Comparison of ENCODE assay signal across 11 mouse cellular contexts in the genomic region with DNA sequence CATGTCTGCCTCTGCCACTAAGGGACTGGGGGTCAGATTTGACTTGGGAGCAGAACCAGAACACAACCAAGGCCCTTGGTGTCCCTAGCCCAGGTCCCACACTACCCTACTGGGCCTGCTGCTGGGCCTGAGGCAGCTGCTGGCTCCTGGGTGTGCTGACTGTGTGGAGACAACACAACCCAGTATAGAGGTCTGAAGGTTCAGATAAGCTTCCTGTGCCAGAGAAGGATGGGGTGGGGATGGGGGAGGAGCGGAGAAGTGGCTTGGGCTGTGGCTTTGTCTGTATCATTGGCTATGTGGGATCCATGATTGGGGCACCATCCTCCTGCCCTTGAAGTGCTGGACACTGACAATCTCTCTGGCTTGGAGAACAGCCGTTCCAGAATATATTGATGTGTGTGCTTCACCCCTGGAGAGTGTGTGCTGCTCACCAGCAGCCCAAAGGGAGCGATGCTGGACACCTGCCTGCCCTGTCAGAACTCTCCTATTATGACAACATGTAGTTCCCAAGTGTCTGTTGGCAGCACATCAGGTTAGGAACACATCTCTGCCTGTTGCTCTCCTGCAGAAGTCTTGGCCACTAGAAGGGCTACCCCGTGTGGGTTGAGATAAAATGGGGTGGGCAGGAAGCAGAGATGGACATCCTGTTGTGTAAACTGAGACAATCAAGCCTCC. TPM values are rescaled to one million over a fixed set of nuclear protein-coding genes. Genes with fewer than 3 reads are reported as not detected.
DNase-seq lines count a peak whose midpoint lies in the region; ATAC-seq lines count a peak whose summit lies in the region.
"Had no signal": no experiment of that assay in that cellular context is flagged by ENCODE, and none has a peak within 500 bp of the region (broad histone marks: within the 10 kb centered on the region; RNA-seq: fewer than 3 reads in every experiment).

No protein-coding gene starts in this region.

- ATAC-seq in kidney, embryonic 15.5 days (replicated peaks; ENCODE audit: low FRiP score), result peak; percentile 35; the same call in 1 of the 2 replicates
- peak; percentile 97 for ATAC-seq in liver, embryonic 11.5 days (replicated peaks; ENCODE audit: low FRiP score)

- WGBS in kidney, embryonic 15.5 days, result 72% methylated on average over 4 of the region's 4 CpGs
- 46% methylated on average over 4 of the region's 4 CpGs for WGBS in liver, embryonic 11.5 days

- H3K27me3 ChIP-seq in kidney, embryonic 15.5 days, result peaks cover 24% of the 10 kb centered on the region
- H3K27me3 ChIP-seq in liver, embryonic 11.5 days (replicated peaks; ENCODE audit: control insufficient read depth, insufficient read depth, low read length), result peaks cover 26% of the 10 kb centered on the region

- no peak overlapping the region for H3K4me2 ChIP-seq in kidney, embryonic 15.5 days
- H3K4me2 ChIP-seq in liver, embryonic 11.5 days, result peak overlapping the region; percentile 39
- H3K4me2 ChIP-seq: limb, embryonic 12.5 days had no signal

- no peak for DNase-seq in kidney, postnatal 4 days
- DNase-seq in c-Kit-positive CD71-positive TER-119-positive erythroid progenitor cells, embryonic 14.5 days (ENCODE audit: low spot score), result peak; percentile 80
- DNase-seq in liver, embryonic 11.5 days (ENCODE audit: low spot score), result peak; percentile 54
- peak; percentile 54 to 78 for DNase-seq in spleen, postnatal 10 days (ENCODE audit: low spot score in 2 of 2)
- DNase-seq in cerebellum, adult 8-10 months, result no peak
- no peak for DNase-seq in retina, embryonic 14.5 days (ENCODE audit: low spot score)
- no peak for DNase-seq in gastrocnemius, adult 8-10 months (ENCODE audit: low spot score in 2 of 2)
- DNase-seq: kidney, adult 8-10 months; layer of hippocampus, adult 9-11 months had no signal

- H3K4me3 ChIP-seq in kidney, embryonic 15.5 days (replicated peaks), result no peak overlapping the region
- no peak overlapping the region for H3K4me3 ChIP-seq in liver, embryonic 11.5 days (ENCODE audit: low read depth, low read length)
- H3K4me3 ChIP-seq: limb, embryonic 12.5 days had no signal

- H3K27ac ChIP-seq in kidney, embryonic 15.5 days, result no peak overlapping the region
- peak overlapping the region; percentile 90 for H3K27ac ChIP-seq in liver, embryonic 11.5 days (ENCODE audit: low read depth, low read length)
- H3K27ac ChIP-seq: limb, embryonic 12.5 days had no signal

- H3K4me1 ChIP-seq in kidney, embryonic 15.5 days, result peaks cover 19% of the 10 kb centered on the region
- peaks cover 36% of the 10 kb centered on the region for H3K4me1 ChIP-seq in liver, embryonic 11.5 days (replicated peaks; ENCODE audit: control insufficient read depth, insufficient read depth, low read length)

- H3K36me3 ChIP-seq in kidney, embryonic 15.5 days, result no peaks in the 10 kb centered on the region
- no peaks in the 10 kb centered on the region for H3K36me3 ChIP-seq in liver, embryonic 11.5 days (ENCODE audit: control insufficient read depth, insufficient read depth, low read length)

- H3K9me3 ChIP-seq in kidney, embryonic 15.5 days (replicated peaks), result no peaks in the 10 kb centered on the region
- H3K9me3 ChIP-seq in liver, embryonic 11.5 days (ENCODE audit: control insufficient read depth, low read length), result no peaks in the 10 kb centered on the region
- H3K9me3 ChIP-seq: limb, embryonic 12.5 days had no signal

- H3K9ac ChIP-seq in kidney, embryonic 15.5 days, result no peak overlapping the region
- peak overlapping the region; percentile 57 for H3K9ac ChIP-seq in liver, embryonic 11.5 days (ENCODE audit: low read depth, low read length)
- H3K9ac ChIP-seq: limb, embryonic 12.5 days had no signal

RNA-seq across cellular contexts. Expression of a gene that starts 36.0 kb away (rescaled TPM):
- polyA plus RNA-seq in kidney, embryonic 15.5 days (2015; fragmentation: Nextera tagmentation; extraction: Ambion mirVana), result 8.7 and 10.5 TPM in 2 replicates
- polyA plus RNA-seq in liver, embryonic 11.5 days (2014; fragmentation: Nextera tagmentation; extraction: Ambion mirVana), result 4.0 TPM in 2 replicates
- 10 to 100 TPM; 20.9 to 25.5 (median 22.8) TPM for total RNA-seq in gastrocnemius, adult 8-10 months (2022)

Comparison
In these comparisons a context has a peak if more than half of its experiments do, and no peak if none do; other contexts are left out.
1. DNase-seq: peak in c-Kit-positive CD71-positive TER-119-positive erythroid progenitor cells, embryonic 14.5 days (single experiment), liver, embryonic 11.5 days (single experiment) and spleen, postnatal 10 days (2 of 2); none in kidney, postnatal 4 days (0 of 2), cerebellum, adult 8-10 months (single experiment), retina, embryonic 14.5 days (single experiment) and gastrocnemius, adult 8-10 months (0 of 2).